ENCODE assay signal across 8 mouse cellular contexts in genomic region chr11:94601321-94602281, GRCm38 (mm10). TPM values are rescaled to one million over a fixed set of nuclear protein-coding genes. Genes with fewer than 3 reads are reported as not detected.
DNase-seq lines count a peak whose midpoint lies in the region; ATAC-seq and TF ChIP-seq lines count a peak whose summit lies in the region.

Gene Acsf2 (minus strand): TSS chr11:94601871.

- H3K4me1 ChIP-seq in E14TG2a.4 (replicated peaks; ENCODE audit: low read depth, low read length) = peaks cover 37% of the 10 kb centered on the region
- peaks cover 11% of the 10 kb centered on the region; the same call in 1 of the 2 replicates for H3K4me1 ChIP-seq in forebrain, embryonic 16.5 days (replicated peaks; ENCODE audit: control insufficient read depth, insufficient read depth, low read length)
- peaks cover 26% of the 10 kb centered on the region for H3K4me1 ChIP-seq in hindbrain, embryonic 10.5 days (replicated peaks)
- H3K4me1 ChIP-seq in lung, embryonic 14.5 days (ENCODE audit: insufficient read depth) = peaks cover 4% of the 10 kb centered on the region; the same call in 1 of the 2 replicates

- no peak for TF ChIP-seq CTCF in E14TG2a.4 (conservative IDR thresholded peaks at IDR 0.05; ENCODE audit: low read length)
- no peak for TF ChIP-seq CTCF in brain, embryonic 14.5 days (IDR thresholded peaks at IDR 0.05; ENCODE audit: borderline replicate concordance, extremely low read depth, insufficient read depth, insufficient read length)
- TF ChIP-seq CTCF in lung, embryonic 14.5 days (IDR thresholded peaks at IDR 0.05; ENCODE audit: low read depth) = no peak

- peak; percentile 82 for ATAC-seq in forebrain, embryonic 16.5 days
- ATAC-seq in lung, embryonic 14.5 days (ENCODE audit: insufficient read depth) = peak; percentile 93
- ATAC-seq in neutrophil, adult 5-6 weeks (ENCODE audit: extremely low read depth, insufficient number of reproducible peaks, low FRiP score, poor library complexity, severe bottlenecking) = peak; percentile 62

- H3K36me3 ChIP-seq in E14TG2a.4 (ENCODE audit: insufficient read depth, low read length) = no peaks in the 10 kb centered on the region
- H3K36me3 ChIP-seq in forebrain, embryonic 16.5 days (ENCODE audit: control insufficient read depth, insufficient read depth) = no peaks in the 10 kb centered on the region
- 0 out of 2 replicates have a peak, but pooled peaks cover 4% of the 10 kb centered on the region for H3K36me3 ChIP-seq in hindbrain, embryonic 10.5 days
- H3K36me3 ChIP-seq in lung, embryonic 14.5 days (ENCODE audit: insufficient read depth) = no peaks in the 10 kb centered on the region

- peak; percentile 83 for DNase-seq in brain, embryonic 14.5 days (ENCODE audit: low read depth)
- DNase-seq in hindbrain, embryonic 10.5 days (ENCODE audit: low spot score) = peak; percentile 89
- DNase-seq in layer of hippocampus, adult 8-10 months (ENCODE audit: low spot score in 2 of 2) = peak in 1 of 2 experiments; percentile 23
- peak; percentile 89 for DNase-seq in lung, embryonic 14.5 days
- DNase-seq in thymus, postnatal 0 days (ENCODE audit: low spot score) = peak; percentile 46

- H3K4me3 ChIP-seq in E14TG2a.4 (replicated peaks; ENCODE audit: low read length) = peak within 1 kb of the TSS; percentile 78
- peak within 1 kb of the TSS; percentile 39 for H3K4me3 ChIP-seq in forebrain, embryonic 16.5 days (replicated peaks; ENCODE audit: low read length)
- peak within 1 kb of the TSS; percentile 56 for H3K4me3 ChIP-seq in hindbrain, embryonic 10.5 days
- peak within 1 kb of the TSS; percentile 58 for H3K4me3 ChIP-seq in lung, embryonic 14.5 days (ENCODE audit: low read depth, low read length)

- WGBS in forebrain, embryonic 16.5 days = under 1% methylated on average over 50 of the region's 52 CpGs
- 2% methylated on average over 52 of the region's 52 CpGs for WGBS in hindbrain, embryonic 10.5 days
- WGBS in lung, embryonic 14.5 days = under 1% methylated on average over 52 of the region's 52 CpGs

- no peak for TF ChIP-seq POLR2A in brain, embryonic 14.5 days (IDR thresholded peaks at IDR 0.05; ENCODE audit: borderline replicate concordance, extremely low read depth, insufficient read depth, insufficient read length, poor library complexity, severe bottlenecking)

- no peak within 1 kb of the TSS for H3K27ac ChIP-seq in forebrain, embryonic 16.5 days (ENCODE audit: low read length)
- peak within 1 kb of the TSS; percentile 81 for H3K27ac ChIP-seq in hindbrain, embryonic 10.5 days
- peak within 1 kb of the TSS; percentile 72 for H3K27ac ChIP-seq in lung, embryonic 14.5 days (ENCODE audit: low read depth)

- peak within 1 kb of the TSS; percentile 74 for H3K4me2 ChIP-seq in forebrain, embryonic 16.5 days (ENCODE audit: low read length)
- H3K4me2 ChIP-seq in lung, embryonic 14.5 days = peak within 1 kb of the TSS; percentile 80

- H3K9ac ChIP-seq in forebrain, embryonic 16.5 days (replicated peaks; ENCODE audit: low read depth, low read length) = peak within 1 kb of the TSS; percentile 39
- peak within 1 kb of the TSS; percentile 65 for H3K9ac ChIP-seq in lung, embryonic 14.5 days

- peaks cover 34% of the 10 kb centered on the region for H3K27me3 ChIP-seq in E14TG2a.4 (ENCODE audit: insufficient read depth, low read length)
- 0 out of 2 replicates have a peak, but pooled peaks cover 2% of the 10 kb centered on the region for H3K27me3 ChIP-seq in forebrain, embryonic 16.5 days (replicated peaks; ENCODE audit: control insufficient read depth, insufficient read depth, low read length)
- H3K27me3 ChIP-seq in hindbrain, embryonic 10.5 days (ENCODE audit: insufficient read depth, poor library complexity, severe bottlenecking) = peaks cover 19% of the 10 kb centered on the region; the same call in 1 of the 2 replicates
- no peaks in the 10 kb centered on the region for H3K27me3 ChIP-seq in lung, embryonic 14.5 days (ENCODE audit: insufficient read depth, low read length)

- H3K9me3 ChIP-seq in E14TG2a.4 (ENCODE audit: low read length) = no peaks in the 10 kb centered on the region
- no peaks in the 10 kb centered on the region for H3K9me3 ChIP-seq in forebrain, embryonic 16.5 days (ENCODE audit: control insufficient read depth, low read length)
- no peaks in the 10 kb centered on the region for H3K9me3 ChIP-seq in hindbrain, embryonic 10.5 days
- no peaks in the 10 kb centered on the region for H3K9me3 ChIP-seq in lung, embryonic 14.5 days (ENCODE audit: low read depth, low read length)

RNA-seq across cellular contexts. Expression of gene Acsf2, which starts in this region (rescaled TPM):
- 7.2 and 9.7 TPM in 2 replicates for polyA plus RNA-seq in brain, embryonic 14.5 days (2012; rRNA removed)
- 0.98 and 1.2 TPM in 2 replicates for polyA plus RNA-seq in forebrain, embryonic 16.5 days (2015; fragmentation: Nextera tagmentation; extraction: Ambion mirVana)
- 3.7 and 4.5 TPM in 2 replicates for polyA plus RNA-seq in hindbrain, embryonic 10.5 days (2016; fragmentation: Nextera tagmentation; extraction: Ambion mirVana)
- 10 to 100 TPM; 17.4 to 21.5 (median 20.1) TPM for total RNA-seq in layer of hippocampus, adult 8-10 months (2022)
- polyA plus RNA-seq in lung, embryonic 14.5 days (2014; fragmentation: Nextera tagmentation; extraction: Ambion mirVana) = 10.2 and 10.4 TPM in 2 replicates
- total RNA-seq in neutrophil, adult 5-6 weeks (2017) = 19.8 and 22.8 TPM in 2 replicates
- 2.7 and 3.0 TPM in 2 replicates for polyA plus RNA-seq in thymus, postnatal 0 days (2015; fragmentation: Nextera tagmentation; extraction: Ambion mirVana)
